Mouse (Mus musculus) forebrain, embryonic 13.5 days (tissue): ENCODE results near the gene Actr6. TPM values are rescaled to one million over a fixed set of nuclear protein-coding genes. Genes with fewer than 3 reads are reported as not detected.

Source experiments
- ATAC-seq: fragments of 200-750 bp; cut with Nextera tagmentation; 2 replicates; pipeline ENCODE4 v1.8.0; 2017
- H3K27ac ChIP-seq: fragments of 300-500 bp; sonication (generic); 2 replicates; pipeline ENCODE4 v1.5.1; 2015; ENCODE audit warnings: inconsistent platforms, mild to moderate bottlenecking, moderate library complexity
- H3K27me3 ChIP-seq: fragments of 300-500 bp; sonication (generic); 2 replicates; pipeline ENCODE4 v1.6.1; 2015; ENCODE audit warnings: mild to moderate bottlenecking, inconsistent platforms
- H3K36me3 ChIP-seq: fragments of 300-500 bp; sonication (generic); 2 replicates; pipeline ENCODE4 v1.6.1; 2015; ENCODE audit warnings: mild to moderate bottlenecking, inconsistent platforms; ENCODE audit not compliant: poor library complexity, severe bottlenecking
- H3K4me1 ChIP-seq: fragments of 300-500 bp; sonication (generic); 2 replicates; pipeline ENCODE4 v1.6.1; 2015; ENCODE audit warnings: inconsistent platforms
- H3K4me2 ChIP-seq: fragments of 300-500 bp; sonication (generic); 2 replicates; pipeline ENCODE4 v1.6.1; 2015; ENCODE audit warnings: inconsistent platforms, mild to moderate bottlenecking, moderate library complexity
- H3K4me3 ChIP-seq: fragments of 300-500 bp; sonication (generic); 2 replicates; pipeline ENCODE4 v1.5.1; 2015; ENCODE audit warnings: mild to moderate bottlenecking, inconsistent platforms
- H3K9ac ChIP-seq: fragments of 300-500 bp; sonication (generic); 2 replicates; pipeline ENCODE4 v1.6.1; 2015; ENCODE audit warnings: mild to moderate bottlenecking, inconsistent platforms
- H3K9me3 ChIP-seq: fragments of 300-500 bp; sonication (generic); replicated peaks from 2 replicates; pipeline ENCODE4 v1.6.1; 2016; ENCODE audit warnings: inconsistent platforms
- WGBS: fragments of 180-500 bp; shearing (Covaris S2); methylation state at CpG from one replicate; pipeline ENCODE4 v1.1.7; 2015; 5-methylcytosine and 5-hydroxymethylcytosine counted together
- polyA plus RNA-seq: library from polyadenylated mRNA; unstranded; fragments of >200 nt; fragmentation: Nextera tagmentation; extraction: Ambion mirVana; gene quantifications from 2 replicates; pipeline ENCODE4 v1.2.1, GENCODE M21; 2015

The Actr6 gene
- 58.5 and 60.4 TPM in 2 replicates for polyA plus RNA-seq

DNA sequence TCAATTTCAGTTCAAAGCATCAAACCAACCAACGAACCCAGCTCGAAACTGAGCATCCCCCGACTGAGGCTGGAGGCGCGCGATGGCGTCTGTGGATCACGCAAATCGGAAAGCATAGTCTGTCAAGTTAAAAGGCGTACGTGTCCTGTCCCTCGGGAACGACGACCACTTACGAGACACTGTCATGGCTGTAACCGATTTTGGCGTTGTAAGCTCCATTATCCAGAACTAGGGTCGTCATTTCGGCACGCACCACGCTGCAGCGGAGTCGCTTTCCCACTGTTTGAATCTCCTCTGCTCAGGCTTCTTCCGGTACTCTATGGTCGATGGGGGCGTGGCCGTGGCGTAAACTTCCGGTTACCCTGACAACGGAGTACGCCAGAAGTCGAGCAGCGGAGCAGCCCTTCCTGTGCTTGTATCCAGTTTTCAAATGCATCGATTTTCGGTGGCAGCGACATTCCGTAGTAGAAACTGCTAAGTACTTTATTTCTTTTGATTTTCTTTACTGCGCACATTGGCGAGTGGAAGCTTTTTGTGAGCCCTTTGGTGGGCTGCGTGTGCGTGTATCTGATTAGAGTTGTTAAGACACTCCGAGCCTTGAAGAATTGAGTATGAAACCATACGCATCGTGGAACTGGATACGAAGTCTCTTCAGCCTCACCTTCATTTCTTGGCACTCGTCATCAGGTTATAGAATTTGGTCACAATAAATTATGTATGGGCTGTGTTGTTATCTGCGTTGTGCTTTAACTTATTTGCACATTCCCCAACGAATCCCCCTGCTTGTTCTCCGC is at the start of gene Actr6:
Gene Actr6, minus strand, starts transcription at position 295 of the 794 bp plus-strand sequence.
- peak within 1 kb of the TSS; percentile 74 for H3K9ac ChIP-seq
- under 1% methylated on average over 49 of the region's 49 CpGs for WGBS
- ATAC-seq, result peak; percentile 100
- H3K27me3 ChIP-seq, result no peaks in the 10 kb centered on the region; the same call in 1 of the 2 replicates
- H3K4me2 ChIP-seq, result peak within 1 kb of the TSS; percentile 81
- no peaks in the 10 kb centered on the region for H3K9me3 ChIP-seq
- peak within 1 kb of the TSS; percentile 40 for H3K27ac ChIP-seq
- peaks cover 19% of the 10 kb centered on the region for H3K4me1 ChIP-seq
- H3K4me3 ChIP-seq, result peak within 1 kb of the TSS; percentile 74
- peaks cover 6% of the 10 kb centered on the region; the same call in 1 of the 2 replicates for H3K36me3 ChIP-seq

DNA sequence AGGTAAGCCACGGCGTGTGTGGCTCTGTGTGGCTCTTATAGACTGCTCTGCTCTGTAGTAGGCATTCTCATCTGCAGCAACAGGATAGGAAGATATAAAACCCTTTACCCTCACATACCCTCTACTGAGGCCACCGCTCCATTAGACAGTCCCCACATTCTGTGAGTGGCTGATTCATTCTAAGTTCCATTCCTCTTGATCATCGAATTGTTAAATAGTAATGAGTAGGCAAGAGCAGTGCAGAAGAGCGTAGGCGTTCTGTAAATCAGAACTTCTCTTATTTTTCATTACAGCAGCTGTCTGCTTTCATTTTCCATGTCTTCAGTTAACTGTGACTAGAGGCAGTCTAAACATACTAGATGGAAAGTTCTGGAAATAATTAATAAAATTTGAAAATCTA is 43.9 kb upstream of the Actr6 start:
- Histone ChIP-seq H3K9me3 (no peaks in the 10 kb centered on the region), H3K4me2 (no peak overlapping the region), H3K27me3 (no peaks in the 10 kb centered on the region), H3K4me1 (no peaks in the 10 kb centered on the region), H3K27ac (no peak overlapping the region), H3K36me3 (peaks cover 12% of the 10 kb centered on the region), H3K4me3 (no peak overlapping the region), H3K9ac (no peak overlapping the region)
- ATAC-seq, result no peak
- WGBS, result 93% methylated on average over 6 of the region's 6 CpGs

- no peak for ATAC-seq
- H3K27ac ChIP-seq, result no peak overlapping the region
- no peak overlapping the region for H3K9ac ChIP-seq
- H3K27me3 ChIP-seq, result no peaks in the 10 kb centered on the region
- H3K9me3 ChIP-seq, result no peaks in the 10 kb centered on the region
- 54% methylated on average over 2 of the region's 2 CpGs for whole genome bisulfite sequencing
- H3K4me3 ChIP-seq, result no peak overlapping the region
- H3K4me2 ChIP-seq, result no peak overlapping the region
- peaks cover 5% of the 10 kb centered on the region; the same call in 1 of the 2 replicates for H3K36me3 ChIP-seq
- no peaks in the 10 kb centered on the region for H3K4me1 ChIP-seq
Measured at GRCm38 (mm10) chr10:89771894-89772293, 39.8 kb upstream of the Actr6 start.

GRCm38 (mm10) chr10:89769096-89769495 is 37.0 kb upstream of the Actr6 start:
- 92% methylated on average over 4 of the region's 4 CpGs for WGBS
- H3K27me3 ChIP-seq, result no peaks in the 10 kb centered on the region
- no peaks in the 10 kb centered on the region for H3K4me1 ChIP-seq
- ATAC-seq, result no peak
- no peaks in the 10 kb centered on the region for H3K9me3 ChIP-seq
- no peak overlapping the region for H3K9ac ChIP-seq
- H3K4me2 ChIP-seq, result no peak overlapping the region
- no peak overlapping the region for H3K27ac ChIP-seq
- no peak overlapping the region for H3K4me3 ChIP-seq
- H3K36me3 ChIP-seq, result no peaks in the 10 kb centered on the region

GRCm38 (mm10) chr10:89768352-89769020 is 36.4 kb upstream of the Actr6 start:
- H3K4me3 ChIP-seq, result no peak overlapping the region
- ATAC-seq, result no peak
- no peaks in the 10 kb centered on the region for H3K4me1 ChIP-seq
- H3K9me3 ChIP-seq, result no peaks in the 10 kb centered on the region
- H3K9ac ChIP-seq, result no peak overlapping the region
- H3K27ac ChIP-seq, result no peak overlapping the region
- H3K36me3 ChIP-seq, result no peaks in the 10 kb centered on the region
- no peak overlapping the region for H3K4me2 ChIP-seq
- H3K27me3 ChIP-seq, result no peaks in the 10 kb centered on the region
- WGBS, result 88% methylated on average over 7 of the region's 7 CpGs

GRCm38 (mm10) chr10:89765790-89766714 is 34.0 kb upstream of the Actr6 start:
- no peaks in the 10 kb centered on the region for H3K27me3 ChIP-seq
- WGBS, result 95% methylated on average over 11 of the region's 11 CpGs
- no peak overlapping the region for H3K4me2 ChIP-seq
- no peak for ATAC-seq
- no peaks in the 10 kb centered on the region for H3K9me3 ChIP-seq
- no peaks in the 10 kb centered on the region for H3K36me3 ChIP-seq
- H3K4me1 ChIP-seq, result no peaks in the 10 kb centered on the region
- no peak overlapping the region for H3K9ac ChIP-seq
- H3K4me3 ChIP-seq, result no peak overlapping the region
- H3K27ac ChIP-seq, result no peak overlapping the region

GRCm38 (mm10) chr10:89764457-89765121 is 32.5 kb upstream of the Actr6 start:
- Histone ChIP-seq H3K36me3 (no peaks in the 10 kb centered on the region), H3K9ac (no peak overlapping the region), H3K4me3 (no peak overlapping the region), H3K27me3 (no peaks in the 10 kb centered on the region), H3K9me3 (no peaks in the 10 kb centered on the region), H3K27ac (no peak overlapping the region), H3K4me1 (no peaks in the 10 kb centered on the region), H3K4me2 (no peak overlapping the region)
- no peak for ATAC-seq
- 91% methylated on average over 9 of the region's 9 CpGs for WGBS

- Histone ChIP-seq H3K9me3 (no peaks in the 10 kb centered on the region), H3K4me3 (no peak overlapping the region), H3K27me3 (no peaks in the 10 kb centered on the region), H3K4me1 (no peaks in the 10 kb centered on the region), H3K36me3 (0 out of 2 replicates have a peak, but pooled peaks cover 5% of the 10 kb centered on the region), H3K9ac (no peak overlapping the region), H3K27ac (no peak overlapping the region), H3K4me2 (no peak overlapping the region)
- no peak for ATAC-seq
- WGBS, result 83% methylated on average over 5 of the region's 5 CpGs
Measured at GRCm38 (mm10) chr10:89760772-89761171, 28.7 kb upstream of the Actr6 start.

GRCm38 (mm10) chr10:89755231-89755630 is 23.1 kb upstream of the Actr6 start:
- no peak for ATAC-seq
- 94% methylated on average over 4 of the region's 4 CpGs for WGBS
- Histone ChIP-seq H3K4me3 (no peak overlapping the region), H3K36me3 (0 out of 2 replicates have a peak, but pooled peaks cover 5% of the 10 kb centered on the region), H3K4me1 (no peaks in the 10 kb centered on the region), H3K4me2 (no peak overlapping the region), H3K9ac (no peak overlapping the region), H3K27me3 (no peaks in the 10 kb centered on the region), H3K9me3 (no peaks in the 10 kb centered on the region), H3K27ac (no peak overlapping the region)

GRCm38 (mm10) chr10:89751069-89751468 is 19.0 kb upstream of the Actr6 start:
- Histone ChIP-seq H3K36me3 (no peaks in the 10 kb centered on the region; the same call in 1 of the 2 replicates), H3K9me3 (no peaks in the 10 kb centered on the region), H3K4me2 (no peak overlapping the region), H3K4me1 (peaks cover 11% of the 10 kb centered on the region), H3K9ac (no peak overlapping the region), H3K27me3 (no peaks in the 10 kb centered on the region), H3K4me3 (no peak overlapping the region), H3K27ac (no peak overlapping the region)
- no peak for ATAC-seq
- WGBS, result 85% methylated on average over 5 of the region's 5 CpGs

- peaks cover 11% of the 10 kb centered on the region for H3K4me1 ChIP-seq
- 93% methylated on average over 2 of the region's 2 CpGs for WGBS
- no peaks in the 10 kb centered on the region; the same call in 1 of the 2 replicates for H3K36me3 ChIP-seq
- H3K9me3 ChIP-seq, result no peaks in the 10 kb centered on the region
- no peaks in the 10 kb centered on the region for H3K27me3 ChIP-seq
- H3K4me2 ChIP-seq, result no peak overlapping the region
- no peak overlapping the region for H3K9ac ChIP-seq
- ATAC-seq, result no peak
- H3K4me3 ChIP-seq, result no peak overlapping the region
- H3K27ac ChIP-seq, result no peak overlapping the region
Measured at GRCm38 (mm10) chr10:89748619-89749018, 16.5 kb upstream of the Actr6 start.
